Mouse (Mus musculus) midbrain, embryonic 11.5 days (tissue): ENCODE results near the gene Casz1. TPM values are rescaled to one million over a fixed set of nuclear protein-coding genes. Genes with fewer than 3 reads are reported as not detected.

Experiments
- ATAC-seq: fragments of 200-750 bp; cut with Nextera tagmentation; 2 replicates; pipeline ENCODE4 v1.8.0; 2017; ENCODE audit warnings: moderate TSS enrichment, moderate library complexity; ENCODE audit not compliant: low FRiP score
- DNase-seq: peaks from one replicate; pipeline ENCODE4 v3.0.0; 2015; ENCODE audit warnings: low spot score; ENCODE audit errors: missing footprints
- H3K27ac ChIP-seq: fragments of 300-500 bp; sonication (generic); 2 replicates; pipeline ENCODE4 v1.5.1; 2014; ENCODE audit warnings: low read depth, low read length
- H3K27me3 ChIP-seq: fragments of 300-500 bp; sonication (generic); 2 replicates; pipeline ENCODE4 v1.6.1; 2014; ENCODE audit warnings: mild to moderate bottlenecking, low read length, moderate library complexity, mixed read lengths; ENCODE audit not compliant: control insufficient read depth, insufficient read depth
- H3K36me3 ChIP-seq: fragments of 300-500 bp; sonication (generic); 2 replicates; pipeline ENCODE4 v1.6.1; 2014; ENCODE audit warnings: mild to moderate bottlenecking, low read length, moderate library complexity, mixed read lengths; ENCODE audit not compliant: control insufficient read depth, insufficient read depth
- H3K4me1 ChIP-seq: fragments of 300-500 bp; sonication (generic); 2 replicates; pipeline ENCODE4 v1.6.1; 2014; ENCODE audit warnings: low read length; ENCODE audit not compliant: control insufficient read depth, insufficient read depth
- H3K4me2 ChIP-seq: fragments of 300-500 bp; sonication (generic); 2 replicates; pipeline ENCODE4 v1.6.1; 2014; ENCODE audit warnings: mild to moderate bottlenecking, moderate library complexity
- H3K4me3 ChIP-seq: fragments of 300-500 bp; sonication (generic); 2 replicates; pipeline ENCODE4 v1.5.1; 2014; ENCODE audit warnings: low read depth, low read length
- H3K9ac ChIP-seq: fragments of 300-500 bp; sonication (generic); 2 replicates; pipeline ENCODE4 v1.6.1; 2014; ENCODE audit warnings: low read length
- H3K9me3 ChIP-seq: fragments of 300-500 bp; sonication (generic); 2 replicates; pipeline ENCODE4 v1.6.1; 2016; ENCODE audit warnings: low read length; ENCODE audit not compliant: control insufficient read depth
- WGBS: fragments of 180-500 bp; shearing (Covaris S2); extraction: QIAGEN DNeasy Blood & Tissue Kit; methylation state at CpG from one replicate; pipeline ENCODE4 v1.1.7; 2014; 5-methylcytosine and 5-hydroxymethylcytosine counted together
- polyA plus RNA-seq: library from polyadenylated mRNA; unstranded; fragments of >200 nt; fragmentation: Nextera tagmentation; extraction: Ambion mirVana; gene quantifications from 2 replicates; pipeline ENCODE4 v1.2.1, GENCODE M21; 2014

Casz1 gene
- polyA plus RNA-seq, 1 experiment from 2014 or later: 1.6 TPM

DNA sequence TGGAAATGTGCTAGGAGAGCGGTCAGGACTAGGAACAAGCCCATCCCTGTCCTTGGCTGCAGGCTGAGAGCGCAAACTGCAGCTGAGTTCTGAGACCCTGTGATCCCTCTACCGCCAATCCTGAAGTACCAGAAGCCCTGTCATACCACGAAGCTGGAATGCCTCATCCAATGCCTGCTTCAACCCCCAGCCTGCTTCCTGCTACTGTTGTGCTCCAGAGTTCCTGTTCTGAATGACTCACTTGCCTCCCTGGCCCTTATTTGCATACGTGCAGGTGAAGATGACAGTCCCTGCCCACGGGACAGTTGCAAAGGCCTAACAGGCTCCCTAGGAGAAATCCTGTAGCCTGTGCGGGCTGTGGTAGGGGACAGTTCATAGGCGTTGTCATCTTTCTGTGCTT is 13.3 kb upstream of the Casz1 start:
- no peaks in the 10 kb centered on the region for H3K36me3 ChIP-seq
- peaks cover 14% of the 10 kb centered on the region for H3K27me3 ChIP-seq
- no peaks in the 10 kb centered on the region for H3K9me3 ChIP-seq
- H3K4me1 ChIP-seq: no peaks in the 10 kb centered on the region
- no peak overlapping the region for H3K4me3 ChIP-seq
- DNase-seq (no peak), ATAC-seq (no peak)
- H3K9ac ChIP-seq: no peak overlapping the region
- WGBS: 74% methylated on average over 8 of the region's 8 CpGs
- H3K4me2 ChIP-seq: no peak overlapping the region
- H3K27ac ChIP-seq: no peak overlapping the region

DNA sequence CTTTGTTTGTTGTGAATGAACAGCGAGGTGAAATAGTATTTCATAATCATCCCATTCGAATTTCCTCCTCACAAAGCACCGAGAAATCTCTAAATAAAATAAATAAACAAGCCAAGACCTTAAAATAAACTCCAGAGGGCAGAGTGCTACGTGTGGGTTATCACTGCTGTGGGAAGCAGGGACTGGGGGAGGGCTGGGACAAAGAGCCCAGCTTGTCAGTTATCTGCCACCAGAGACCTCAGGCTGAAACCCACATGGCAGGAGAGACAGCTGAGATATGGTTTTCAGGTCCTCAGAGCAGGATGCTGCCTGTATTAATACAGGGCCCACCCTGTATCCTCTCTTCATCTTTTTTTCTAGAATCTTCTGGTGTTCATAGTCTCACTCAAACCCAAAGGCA is 9.2 kb upstream of the Casz1 start:
- 61% methylated on average over 4 of the region's 4 CpGs for WGBS
- Histone ChIP-seq H3K36me3 (no peaks in the 10 kb centered on the region), H3K4me3 (no peak overlapping the region), H3K9me3 (no peaks in the 10 kb centered on the region), H3K9ac (no peak overlapping the region), H3K27ac (no peak overlapping the region), H3K4me1 (no peaks in the 10 kb centered on the region), H3K4me2 (no peak overlapping the region), H3K27me3 (peaks cover 16% of the 10 kb centered on the region; the same call in 1 of the 2 replicates)
- DNase-seq: no peak
- ATAC-seq: no peak

DNA sequence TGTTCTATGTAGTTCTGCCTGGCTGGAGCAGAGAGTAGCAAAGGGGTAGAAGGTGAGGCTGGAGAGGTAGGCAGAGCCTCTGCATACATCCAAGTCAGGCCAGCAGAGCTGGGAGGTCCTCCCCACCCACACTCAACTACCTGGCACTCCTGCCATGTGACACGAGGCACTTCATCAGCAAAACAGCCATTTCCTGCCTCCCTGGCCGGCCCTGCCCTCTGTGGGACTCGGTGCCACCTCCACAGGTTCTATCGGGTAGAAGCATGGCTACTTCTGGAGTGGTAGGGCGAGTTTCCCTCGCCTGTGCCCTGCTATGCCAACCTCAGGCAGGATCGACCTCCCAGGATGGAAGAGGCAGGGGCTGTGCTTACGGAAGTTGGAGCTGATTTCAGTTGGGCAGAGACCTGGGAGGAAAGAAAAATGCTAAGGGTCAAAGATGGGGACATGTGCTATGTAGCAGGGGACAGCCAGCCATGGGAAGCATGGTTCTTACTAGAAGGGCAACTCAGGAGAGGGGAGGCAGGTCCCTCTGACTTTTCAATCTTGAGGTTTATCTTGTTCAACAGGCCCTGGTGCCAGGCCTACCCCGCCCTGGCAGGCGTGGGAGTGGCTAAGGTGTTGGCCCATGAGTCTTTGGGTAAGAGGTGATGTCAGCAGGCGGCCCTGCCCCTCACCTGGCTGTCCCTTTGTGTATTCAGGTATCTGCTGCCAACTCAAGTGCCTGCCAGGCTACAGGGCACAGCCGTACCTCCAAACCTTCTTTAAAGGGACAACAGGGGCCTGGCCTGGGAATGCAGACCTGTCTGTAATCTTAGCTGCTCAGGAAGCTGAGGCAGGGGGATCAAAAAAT is 6.5 kb upstream of the Casz1 start:
- no peaks in the 10 kb centered on the region for H3K4me1 ChIP-seq
- H3K9ac ChIP-seq: no peak overlapping the region
- H3K36me3 ChIP-seq: no peaks in the 10 kb centered on the region
- H3K27me3 ChIP-seq: peaks cover 35% of the 10 kb centered on the region
- no peak overlapping the region for H3K27ac ChIP-seq
- ATAC-seq (no peak), DNase-seq (no peak)
- no peak overlapping the region for H3K4me3 ChIP-seq
- 77% methylated on average over 12 of the region's 12 CpGs for WGBS
- H3K9me3 ChIP-seq: no peaks in the 10 kb centered on the region
- no peak overlapping the region for H3K4me2 ChIP-seq

DNA sequence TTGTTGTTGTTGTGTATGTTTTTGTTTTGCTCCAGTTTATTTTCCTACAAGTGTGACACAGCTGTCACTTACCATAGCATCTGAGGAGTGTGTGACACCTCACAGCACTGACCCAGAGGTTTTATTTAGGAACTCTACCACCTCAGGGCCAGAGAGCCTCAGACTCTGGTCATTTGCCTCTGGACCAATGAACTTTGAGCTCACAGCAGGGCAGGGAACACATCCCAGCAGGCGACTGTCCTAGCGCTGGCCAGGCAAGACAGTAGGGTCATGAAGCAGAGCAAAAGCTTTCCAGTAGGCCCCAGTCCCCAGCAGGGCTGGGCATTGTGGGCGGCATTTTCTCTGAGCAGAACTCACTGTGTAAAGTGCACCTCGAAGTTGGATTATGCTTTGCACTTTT is 1.2 kb upstream of the Casz1 start:
- peaks cover 39% of the 10 kb centered on the region for H3K4me1 ChIP-seq
- WGBS: 7% methylated on average over 4 of the region's 4 CpGs
- ATAC-seq (no peak), DNase-seq (no peak)
- no peak overlapping the region for H3K4me3 ChIP-seq
- H3K36me3 ChIP-seq: no peaks in the 10 kb centered on the region
- H3K27me3 ChIP-seq: peaks cover 72% of the 10 kb centered on the region
- no peak overlapping the region for H3K27ac ChIP-seq
- H3K9ac ChIP-seq: no peak overlapping the region
- no peaks in the 10 kb centered on the region for H3K9me3 ChIP-seq
- H3K4me2 ChIP-seq: no peak overlapping the region

DNA sequence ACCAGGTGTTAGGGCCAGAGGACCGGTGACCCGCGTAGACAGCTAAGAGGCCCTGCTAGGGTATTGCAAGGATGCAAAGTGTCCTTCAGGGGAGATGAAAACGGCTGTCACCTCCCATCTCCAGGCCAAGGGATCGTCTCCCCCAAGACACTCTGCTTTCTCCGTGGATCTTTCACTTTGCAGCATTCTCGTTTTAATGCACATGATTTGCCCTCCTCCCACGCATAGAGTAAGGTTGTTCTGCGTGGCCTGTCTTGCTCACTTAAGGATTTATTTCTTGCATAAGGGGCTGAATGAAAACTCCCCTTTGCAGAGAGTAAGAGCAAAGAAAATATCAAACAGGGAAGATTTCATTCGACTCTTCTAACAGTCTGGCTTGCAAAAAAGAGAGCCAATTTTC is 593 bp upstream of the Casz1 start:
- Histone ChIP-seq H3K4me1 (peaks cover 39% of the 10 kb centered on the region), H3K9me3 (no peaks in the 10 kb centered on the region), H3K9ac (peak overlapping the region; percentile 50; the same call in 1 of the 2 replicates), H3K4me3 (peak overlapping the region; percentile 55), H3K27ac (no peak overlapping the region), H3K27me3 (peaks cover 75% of the 10 kb centered on the region), H3K36me3 (no peaks in the 10 kb centered on the region), H3K4me2 (peak overlapping the region; percentile 94)
- peak; percentile 94 for DNase-seq
- ATAC-seq: no peak
- WGBS: under 1% methylated on average over 10 of the region's 10 CpGs

DNA sequence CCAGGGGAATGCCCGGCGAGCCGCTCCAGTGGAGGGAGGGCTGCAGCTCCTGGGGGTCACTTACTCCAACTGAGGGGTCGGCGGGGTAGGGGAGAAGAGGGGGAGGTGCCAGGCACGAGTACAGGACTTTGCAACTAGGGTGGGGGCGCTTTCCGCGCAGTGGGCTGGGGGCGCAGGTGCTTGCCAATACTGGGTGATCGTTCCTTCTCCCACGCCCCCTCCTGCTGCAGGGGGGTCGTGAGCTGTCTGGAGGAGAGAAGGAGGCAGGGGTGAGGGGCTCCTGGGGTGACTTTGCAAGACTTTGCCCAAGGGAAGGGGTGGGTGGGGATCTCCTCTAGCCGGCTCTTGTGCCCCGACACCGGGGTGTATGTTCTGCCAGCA is 541 bp downstream of the Casz1 start:
- ATAC-seq (peak; percentile 38; the same call in 1 of the 2 replicates), DNase-seq (peak; percentile 96)
- no peaks in the 10 kb centered on the region for H3K9me3 ChIP-seq
- H3K4me2 ChIP-seq: peak overlapping the region; percentile 94
- under 1% methylated on average over 11 of the region's 16 CpGs for WGBS
- peak overlapping the region; percentile 55 for H3K4me3 ChIP-seq
- H3K27ac ChIP-seq: no peak overlapping the region
- peaks cover 83% of the 10 kb centered on the region for H3K27me3 ChIP-seq
- H3K36me3 ChIP-seq: no peaks in the 10 kb centered on the region
- H3K9ac ChIP-seq: peak overlapping the region; percentile 63
- H3K4me1 ChIP-seq: peaks cover 39% of the 10 kb centered on the region

DNA sequence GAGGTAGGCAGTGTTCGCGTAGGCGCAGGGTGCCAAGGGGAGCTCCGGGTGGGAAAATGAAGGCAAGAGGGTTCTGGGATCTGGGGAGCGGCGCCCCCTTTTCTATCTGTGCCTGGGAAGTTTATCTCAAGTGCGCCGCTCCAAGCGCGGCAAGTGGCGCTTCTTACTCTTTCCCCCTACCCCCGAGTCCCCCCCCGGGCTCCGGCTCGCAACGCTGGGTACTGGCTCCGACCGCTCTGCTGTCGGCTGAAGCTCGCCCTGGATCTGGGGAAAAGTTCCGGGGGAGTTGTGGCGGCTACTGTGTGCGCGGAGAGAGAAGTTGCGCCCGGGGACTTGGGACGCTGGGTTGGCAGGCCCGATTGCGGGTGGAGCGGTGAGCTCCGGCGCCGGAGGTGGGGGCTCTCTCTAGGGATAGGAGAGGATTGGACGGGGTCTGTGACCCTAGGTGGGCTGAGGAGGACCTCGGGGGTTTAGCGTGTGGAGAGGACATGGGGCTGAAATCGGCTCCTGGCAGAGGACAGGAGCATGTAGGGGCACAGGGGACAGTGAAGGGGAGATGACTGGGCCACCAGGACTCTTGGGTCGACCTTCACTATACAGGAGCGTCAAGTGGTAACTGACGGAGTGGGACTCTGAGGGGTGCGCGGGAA is 1.1 kb downstream of the Casz1 start:
- Histone ChIP-seq H3K36me3 (no peaks in the 10 kb centered on the region), H3K4me1 (peaks cover 39% of the 10 kb centered on the region), H3K27ac (no peak overlapping the region), H3K4me2 (peak overlapping the region; percentile 94), H3K9ac (peak overlapping the region; percentile 51; the same call in 1 of the 2 replicates), H3K27me3 (peaks cover 87% of the 10 kb centered on the region), H3K9me3 (no peaks in the 10 kb centered on the region), H3K4me3 (peak overlapping the region; percentile 55)
- WGBS: under 1% methylated on average over 42 of the region's 42 CpGs
- peak; percentile 97 for DNase-seq
- no peak for ATAC-seq

DNA sequence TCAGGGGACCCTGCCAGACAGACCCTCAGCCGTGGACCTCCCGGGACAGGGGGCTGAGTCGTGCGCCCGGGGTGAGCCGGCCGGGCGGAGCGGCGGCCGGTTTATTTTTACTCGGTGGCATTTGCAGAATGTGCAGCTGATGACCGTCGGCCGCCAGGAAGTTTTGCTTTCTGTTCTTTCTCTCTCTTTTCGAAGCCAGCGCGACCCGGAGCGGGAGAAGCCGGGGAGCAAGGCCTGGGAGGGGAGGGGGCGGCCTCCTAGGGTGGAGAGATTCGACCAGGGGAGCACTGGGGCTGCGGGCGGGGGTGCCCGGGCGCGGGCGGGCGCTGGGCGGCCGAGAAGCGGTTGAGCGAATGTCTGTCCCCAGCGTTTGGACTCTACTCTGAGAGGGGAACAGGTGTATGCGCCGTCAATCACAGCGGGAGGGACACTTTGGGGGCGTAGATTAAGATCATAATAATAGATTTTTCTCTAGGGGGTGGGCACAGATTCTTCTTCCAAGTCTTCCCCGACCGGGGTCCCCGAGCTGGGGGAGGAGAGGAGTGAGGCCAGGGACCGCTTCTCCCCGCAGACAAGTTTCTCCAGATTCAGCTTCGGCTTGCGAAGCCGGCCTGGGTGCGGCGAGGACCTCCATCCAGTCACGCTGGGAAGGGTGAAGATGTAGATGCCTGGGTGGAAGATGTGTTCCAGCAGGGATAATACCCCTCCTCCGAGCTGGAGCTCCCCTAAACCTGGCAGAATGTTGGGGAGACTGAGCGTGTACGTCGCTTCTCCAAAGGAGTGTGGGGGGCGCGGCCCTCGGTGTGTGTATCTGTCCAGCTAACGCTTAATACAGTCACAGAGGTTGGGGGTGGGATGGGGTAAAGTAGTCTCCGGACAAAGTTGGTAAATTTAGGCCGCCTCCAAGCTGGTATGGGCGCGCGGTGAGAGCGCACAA is 1.9 kb downstream of the Casz1 start:
- peaks cover 89% of the 10 kb centered on the region for H3K27me3 ChIP-seq
- peak overlapping the region; percentile 41; the same call in 1 of the 2 replicates for H3K9ac ChIP-seq
- no peak overlapping the region for H3K27ac ChIP-seq
- ATAC-seq (no peak), DNase-seq (peak; percentile 96)
- no peaks in the 10 kb centered on the region for H3K36me3 ChIP-seq
- peak overlapping the region; percentile 94 for H3K4me2 ChIP-seq
- H3K9me3 ChIP-seq: no peaks in the 10 kb centered on the region
- peaks cover 44% of the 10 kb centered on the region for H3K4me1 ChIP-seq
- under 1% methylated on average over 62 of the region's 64 CpGs for WGBS
- peak overlapping the region; percentile 55 for H3K4me3 ChIP-seq
